Mouse (Mus musculus) thymus, postnatal 10 days (tissue): ENCODE results near the gene Gcnt3.

Source experiments
- DNase-seq, 2 experiments: peaks; one replicate each; pipeline ENCODE4 v3.0.0; 2021; ENCODE audit warnings: low spot score in 2 of 2

Gene Gcnt3

DNA sequence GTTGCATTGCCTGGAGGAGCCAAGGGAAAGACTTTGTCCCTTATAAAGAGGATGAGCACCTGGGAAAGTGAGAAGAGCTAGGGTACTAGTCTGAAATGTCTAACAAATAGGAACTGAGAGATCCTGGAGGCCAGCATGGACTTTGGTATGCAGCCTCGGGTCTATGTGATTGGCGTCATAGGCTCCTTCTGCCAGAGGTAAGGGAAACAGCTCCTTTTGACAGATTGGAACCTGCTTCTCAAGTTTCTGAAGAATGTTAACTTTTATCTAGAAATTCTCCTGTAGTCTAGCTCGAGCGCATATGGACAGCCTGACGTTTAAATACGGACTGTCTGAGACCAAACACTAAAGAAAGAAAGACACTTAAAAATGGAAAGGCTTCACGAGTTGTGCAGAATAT lies at the start of gene Gcnt3:
Gene Gcnt3 (minus strand): TSS at position 101 of the 400 bp plus-strand sequence.
- DNase-seq: no peak

DNA sequence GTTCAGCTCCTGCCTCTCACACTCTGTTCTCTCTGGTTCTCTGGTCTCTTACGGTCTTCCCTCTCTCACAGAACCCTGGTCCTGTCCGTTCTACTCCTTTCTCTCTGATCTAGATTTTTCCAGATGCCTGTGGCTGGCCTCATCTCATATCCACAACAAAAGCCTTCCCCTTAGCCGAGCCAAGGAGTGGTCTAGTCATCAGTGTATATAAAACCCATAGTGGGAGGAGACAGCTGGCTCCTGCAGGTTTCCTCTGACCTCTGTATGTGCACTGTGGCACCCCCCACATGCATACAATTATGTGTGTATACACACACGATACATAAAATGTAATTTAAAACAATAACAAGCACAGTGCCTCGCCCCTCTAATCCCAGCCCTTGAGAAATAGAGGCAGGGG lies 49.5 kb upstream of the Gcnt3 start:
- DNase-seq: no peak

DNA sequence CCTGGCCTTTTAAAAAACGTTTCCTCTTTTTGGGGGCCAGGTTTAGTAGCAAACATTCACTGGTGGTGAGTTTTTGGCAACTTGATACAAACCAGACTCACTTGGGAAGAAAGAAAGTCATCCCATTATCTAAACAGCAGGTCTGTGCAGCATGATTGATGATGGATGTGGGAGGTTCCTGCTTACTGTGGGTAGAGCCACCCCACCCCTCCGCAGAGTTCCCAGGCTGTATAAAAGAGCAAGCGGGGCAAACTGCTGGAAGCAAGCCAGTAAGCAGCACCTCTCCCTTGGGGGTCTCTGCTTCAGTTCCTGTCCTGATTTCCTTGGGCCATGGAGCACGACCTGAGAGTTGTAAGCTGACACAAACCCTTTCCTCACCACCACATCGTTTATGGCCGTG lies 48.2 kb upstream of the Gcnt3 start:
- DNase-seq: no peak

DNA sequence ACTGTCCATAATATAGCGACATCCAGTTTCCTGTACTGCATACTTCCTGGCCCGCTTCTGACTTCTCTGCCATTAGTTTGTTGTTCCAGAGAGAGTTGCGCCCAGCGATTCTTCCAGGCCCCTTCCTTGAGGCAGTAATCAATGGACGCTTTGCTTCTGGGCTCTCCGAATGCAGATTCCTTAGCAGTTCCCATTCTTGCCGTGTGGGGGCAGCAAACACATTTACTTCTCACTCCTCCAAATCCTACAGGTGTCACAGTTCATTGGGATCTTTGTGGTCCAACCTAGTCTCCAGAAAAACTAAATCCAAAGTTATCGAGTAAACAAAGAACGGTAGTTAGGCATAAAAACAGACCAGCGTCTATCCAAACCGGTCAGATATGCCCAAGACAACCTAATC lies 46.2 kb upstream of the Gcnt3 start:
- peak in 1 of 2 experiments; percentile 40 for DNase-seq

DNA sequence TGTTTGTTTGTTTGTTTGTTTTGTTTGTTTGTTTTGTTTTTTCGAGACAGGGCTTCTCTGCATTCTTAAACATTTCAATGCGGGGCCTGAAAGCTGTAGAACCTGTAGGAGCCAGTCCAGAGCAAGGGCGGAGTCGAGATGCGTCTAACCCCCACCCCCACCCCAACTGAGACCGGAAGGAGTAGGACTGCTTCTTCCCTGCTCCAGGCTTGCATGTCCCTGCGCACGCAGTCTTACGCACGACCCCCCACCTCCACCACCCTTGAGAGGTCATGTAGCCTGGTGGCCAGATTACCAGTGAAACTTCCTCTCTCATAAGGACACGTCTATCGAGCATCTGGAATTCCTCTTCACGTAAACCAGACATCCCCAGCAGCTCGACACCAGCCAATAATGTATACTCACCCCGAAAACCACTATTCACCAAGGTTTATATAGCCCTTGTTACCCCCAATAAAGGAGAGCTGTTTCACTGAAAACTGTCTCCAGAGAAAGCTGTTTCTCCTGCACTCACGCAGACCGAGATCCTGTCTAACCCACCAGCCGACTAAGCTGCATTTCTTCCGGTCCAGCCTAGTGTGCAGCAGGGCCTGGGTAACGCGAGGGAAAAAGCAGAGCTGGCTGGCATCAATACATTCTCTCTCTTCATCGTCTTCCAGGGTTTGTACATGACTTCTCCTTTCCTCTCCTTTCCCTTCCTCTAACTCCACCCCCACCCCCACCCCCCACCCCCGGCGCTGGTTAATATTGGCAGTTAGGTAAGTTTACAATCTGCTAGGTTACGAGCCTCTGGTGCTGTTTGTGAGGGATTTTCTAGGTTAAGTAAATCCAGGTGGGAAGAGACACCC lies 44.7 kb upstream of the Gcnt3 start:
- DNase-seq: no peak

DNA sequence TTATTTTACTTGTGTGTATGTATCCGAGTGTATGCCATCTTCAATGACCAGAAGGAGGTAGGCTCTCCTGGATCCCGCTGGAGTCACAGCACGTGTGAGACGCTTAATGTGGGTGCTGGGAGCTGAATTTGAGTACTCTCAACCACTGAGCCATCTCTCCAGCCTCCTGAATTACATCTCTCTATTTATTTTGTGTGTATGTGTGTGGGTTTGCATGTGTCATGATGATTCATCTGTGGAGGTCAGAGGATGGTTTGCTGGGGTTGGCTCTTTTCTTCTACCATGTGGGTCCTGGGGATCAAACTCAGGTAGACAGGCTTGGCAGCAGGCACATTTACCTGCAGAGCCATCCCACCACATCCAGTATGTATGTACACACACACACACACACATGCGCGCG lies 43.9 kb upstream of the Gcnt3 start:
- no peak for DNase-seq

DNA sequence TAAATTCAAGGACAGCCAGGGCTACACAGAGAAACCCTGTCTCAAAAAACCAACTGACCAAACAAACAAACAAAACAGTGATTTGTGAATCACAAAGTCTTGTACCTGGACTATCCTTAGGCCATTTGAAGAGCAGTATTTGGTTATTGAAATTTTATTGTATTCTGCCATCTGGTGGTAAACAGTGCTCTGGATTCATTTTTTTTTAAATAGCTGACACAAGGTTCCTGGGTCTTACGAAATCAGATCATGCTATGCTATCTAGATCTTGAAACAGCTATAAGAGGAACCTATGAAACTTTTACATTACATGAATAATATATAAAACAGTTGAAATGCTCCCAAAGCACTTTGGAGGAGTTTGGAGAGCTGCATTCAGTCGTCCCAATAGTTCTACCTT lies 43.1 kb upstream of the Gcnt3 start:
- peak in 1 of 2 experiments; percentile 23 for DNase-seq

DNA sequence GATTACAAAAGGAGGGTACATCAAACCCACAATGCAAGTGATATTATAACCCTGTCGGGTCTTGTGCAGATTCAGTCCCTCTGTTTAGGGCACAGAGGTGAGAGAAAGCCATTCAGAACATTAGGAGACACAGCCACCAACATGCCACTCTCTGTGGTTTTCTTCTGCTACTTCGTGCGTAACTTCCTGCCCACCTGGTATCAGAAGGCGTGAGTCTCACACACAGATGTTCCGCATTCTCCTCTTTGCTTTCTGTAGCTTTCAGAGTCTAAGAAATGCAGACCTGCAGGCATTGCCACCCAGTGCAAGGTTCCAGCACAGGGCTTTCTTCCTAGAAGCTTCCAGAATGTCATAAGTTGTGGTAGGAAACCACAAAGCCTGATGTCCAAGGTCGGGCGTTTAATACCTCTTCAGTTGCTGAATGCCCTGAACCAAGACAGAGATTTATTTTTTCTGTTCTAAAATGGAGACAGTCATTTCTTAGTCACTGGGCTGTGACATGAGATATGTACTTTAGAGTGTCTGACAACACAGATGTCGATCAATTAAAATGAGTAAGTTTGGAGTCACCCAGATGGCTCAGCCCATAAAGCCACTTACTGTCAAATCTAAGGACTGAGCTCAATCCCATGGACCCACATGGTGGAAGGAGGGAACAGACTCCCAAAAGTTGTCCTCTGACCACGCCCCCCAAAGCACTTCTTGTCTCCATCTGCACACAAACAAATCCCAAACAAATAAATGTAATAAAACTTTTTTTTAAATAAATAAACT lies 42.3 kb upstream of the Gcnt3 start:
- DNase-seq: peak; percentile 71 to 77

DNA sequence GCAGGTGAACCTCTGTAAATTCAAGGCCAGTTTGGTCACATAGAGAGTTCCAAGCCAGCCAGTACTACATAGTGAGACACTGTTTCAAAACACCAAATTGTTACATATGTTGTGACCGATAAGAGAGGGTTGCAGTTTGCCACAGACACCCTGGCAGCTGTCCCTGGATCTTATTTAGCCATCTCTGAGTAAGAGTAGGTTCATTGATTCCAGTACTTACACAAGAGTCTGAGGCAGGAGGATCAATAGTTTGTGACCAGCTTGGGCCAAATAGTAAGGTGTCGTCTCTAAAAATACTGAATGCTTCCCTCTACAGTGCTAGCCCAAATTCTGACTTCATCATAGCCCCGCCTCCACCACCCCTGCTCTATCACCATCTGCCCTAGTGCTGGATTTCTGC lies 40.1 kb upstream of the Gcnt3 start:
- no peak for DNase-seq

DNA sequence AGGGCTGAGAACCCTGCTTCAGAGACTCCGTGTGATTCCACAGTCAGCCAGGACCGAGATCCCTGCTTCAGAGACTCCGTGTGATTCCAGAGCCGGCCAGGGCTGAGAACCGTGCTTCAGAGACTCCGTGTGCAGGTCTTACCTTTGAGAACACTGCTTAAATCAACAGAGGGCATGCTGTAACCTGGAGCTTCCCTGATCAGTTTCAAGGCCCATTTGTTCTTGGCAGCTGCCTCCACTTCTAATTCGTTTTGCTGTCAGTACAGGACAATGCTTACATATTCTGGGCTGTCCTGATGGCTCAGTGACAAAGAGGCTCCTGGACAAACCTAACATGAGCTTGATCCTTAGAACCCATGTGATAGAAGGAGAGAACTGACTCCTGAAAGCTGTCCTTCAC lies 39.3 kb upstream of the Gcnt3 start:
- DNase-seq: no peak

DNA sequence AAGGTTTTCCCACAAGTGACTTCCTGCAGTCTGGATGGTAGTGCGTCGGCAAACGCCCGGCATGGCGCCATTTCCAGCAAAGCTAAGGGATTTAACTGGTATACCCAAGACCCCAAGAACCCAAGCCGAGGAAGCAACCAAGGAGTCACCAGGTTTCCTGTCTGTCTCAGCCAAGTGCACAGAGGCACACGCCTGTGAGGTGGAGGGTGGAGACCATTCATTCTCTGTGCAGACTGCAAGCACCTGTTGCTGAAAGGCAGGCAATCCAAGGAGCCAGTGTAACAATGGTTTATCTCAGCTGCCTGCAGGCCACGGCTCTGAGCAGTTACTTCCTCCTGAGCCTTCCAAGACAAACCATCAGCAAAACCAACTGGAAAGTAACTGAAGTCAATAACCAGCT lies 34.5 kb upstream of the Gcnt3 start:
- DNase-seq: peak; percentile 56 to 57

DNA sequence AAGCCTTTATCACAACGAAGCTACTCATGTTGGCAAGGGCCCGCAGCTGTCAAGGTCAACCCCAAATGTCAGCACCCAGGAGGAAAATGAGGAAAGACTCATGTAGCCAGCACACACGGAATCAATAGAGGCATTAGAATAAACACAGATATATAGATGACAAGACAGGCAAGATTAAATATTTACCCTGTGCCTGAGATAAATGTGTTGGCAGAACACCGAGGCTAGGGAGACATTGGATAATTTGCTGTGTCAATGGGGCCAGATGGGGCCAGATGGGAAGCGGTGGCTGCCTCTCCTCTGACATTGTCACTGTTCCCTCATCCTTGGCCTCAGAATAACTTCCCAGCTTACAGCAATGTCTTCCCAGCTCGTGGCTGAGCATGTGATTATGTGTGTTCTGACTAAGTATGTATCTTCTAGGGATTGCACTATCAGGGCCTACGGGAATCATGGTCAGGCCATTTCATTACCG lies 32.1 kb upstream of the Gcnt3 start:
- DNase-seq: no peak

DNA sequence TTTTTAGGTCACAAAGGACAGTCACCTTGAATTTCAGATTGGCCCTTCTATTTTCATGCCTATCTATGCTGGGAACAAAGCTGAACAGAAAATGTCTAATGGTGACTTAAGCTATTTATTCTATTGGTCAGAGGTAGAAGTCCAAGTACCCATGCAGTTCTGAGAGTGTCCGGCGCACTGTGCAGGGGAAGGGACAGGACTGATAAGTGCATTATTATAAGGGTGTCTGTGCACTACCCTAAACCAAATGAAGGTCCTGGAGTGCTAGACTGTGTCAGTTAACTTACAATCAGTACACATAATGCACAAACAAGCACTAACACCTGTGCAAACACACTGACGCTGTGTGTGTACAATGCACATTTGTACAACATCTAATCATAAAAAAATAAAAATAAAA lies 29.6 kb upstream of the Gcnt3 start:
- DNase-seq: no peak

DNA sequence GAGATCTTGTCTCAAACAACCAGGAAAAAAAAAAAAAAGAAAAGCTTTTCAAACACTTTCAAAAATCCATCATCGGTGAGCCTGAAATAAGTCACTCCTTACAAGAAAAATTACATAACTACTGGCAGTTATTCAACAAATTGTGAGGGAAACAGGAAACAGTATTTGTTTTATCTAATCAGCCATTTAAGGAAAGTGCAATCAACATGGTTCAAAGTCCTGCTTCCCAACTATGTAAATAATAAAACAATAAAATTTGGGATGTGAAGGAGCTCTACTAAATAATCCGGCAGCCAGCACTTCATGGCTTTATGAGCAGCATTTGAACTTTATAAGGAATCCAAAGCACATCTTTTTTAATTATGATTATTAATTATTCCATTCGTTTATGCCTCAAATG lies 24.1 kb upstream of the Gcnt3 start:
- DNase-seq: no peak

DNA sequence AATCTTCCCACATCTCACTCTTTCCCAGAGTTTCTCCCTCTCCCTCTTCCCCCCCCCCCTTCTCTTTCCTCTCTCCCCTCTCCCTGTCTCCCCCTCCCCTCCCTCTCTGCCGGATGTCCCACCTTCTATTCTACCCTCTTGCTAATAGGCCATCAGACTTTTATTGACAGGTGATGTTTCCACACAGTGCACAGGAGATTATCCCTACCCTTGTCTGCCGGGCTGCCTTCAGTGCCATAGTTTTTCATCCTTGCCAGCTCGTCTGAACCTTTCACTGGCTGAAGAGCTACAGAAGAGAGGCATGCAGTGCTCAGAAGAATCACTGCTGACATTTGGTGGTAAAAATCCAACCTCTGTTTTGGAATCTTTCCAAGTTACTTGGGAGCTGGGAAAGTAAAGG lies 15.5 kb upstream of the Gcnt3 start:
- DNase-seq: no peak

DNA sequence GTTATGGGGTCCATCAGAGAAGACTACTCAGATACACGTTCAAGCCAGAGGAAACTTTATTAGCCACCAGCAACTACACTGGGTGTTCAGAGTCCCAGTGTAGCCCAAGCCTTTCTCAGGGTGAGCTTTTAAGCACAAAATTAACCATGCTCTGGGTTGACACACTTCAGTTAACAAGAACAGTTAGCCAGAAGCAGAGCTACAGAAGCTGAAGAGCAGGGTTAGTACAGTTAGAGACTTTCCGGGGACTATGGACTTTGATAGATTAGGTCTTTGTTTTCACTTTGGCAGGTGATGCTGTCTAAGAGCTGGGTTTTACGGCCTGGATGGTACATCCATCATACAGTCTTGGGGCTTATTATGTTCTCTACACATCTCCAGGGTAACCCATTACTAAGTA lies 14.8 kb upstream of the Gcnt3 start:
- DNase-seq: no peak

DNA sequence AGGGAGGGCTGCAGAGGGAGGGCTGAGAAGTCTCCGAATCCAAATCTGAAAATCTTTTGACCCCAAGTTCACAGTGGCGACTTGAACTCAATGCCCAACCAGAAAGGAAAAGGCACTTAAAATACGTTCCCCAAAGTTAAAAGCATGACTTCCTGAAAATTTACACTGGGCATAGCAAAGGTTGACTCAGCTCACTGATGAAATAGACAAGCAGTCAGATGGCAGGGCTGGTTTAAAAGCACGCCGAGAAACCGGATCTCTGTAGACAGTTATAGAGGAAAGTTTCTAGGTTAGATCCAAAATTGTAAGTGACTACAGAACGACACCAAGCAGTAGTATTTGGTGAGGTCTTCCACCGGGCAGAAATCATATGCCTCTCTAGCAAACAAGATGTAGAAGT lies 12.0 kb upstream of the Gcnt3 start:
- DNase-seq: no peak

DNA sequence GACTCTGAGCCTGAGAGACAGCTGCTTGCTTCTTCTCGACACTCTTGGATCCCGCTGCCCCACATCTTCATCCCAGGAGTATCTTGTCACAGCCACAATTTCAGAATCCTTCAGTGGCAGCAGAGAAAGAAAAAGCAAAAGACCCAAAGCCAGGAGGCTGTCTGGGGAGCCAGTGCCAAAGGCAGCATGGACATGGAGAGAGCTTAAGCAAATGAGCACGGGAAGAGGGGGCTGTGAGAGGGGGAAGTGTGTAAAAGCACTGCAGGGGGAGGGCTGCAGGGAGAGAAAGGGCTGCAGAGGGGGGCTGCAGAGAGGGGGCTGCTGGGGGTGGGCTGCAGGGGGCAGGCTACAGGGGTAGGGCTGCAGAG lies 11.5 kb upstream of the Gcnt3 start:
- DNase-seq: no peak

DNA sequence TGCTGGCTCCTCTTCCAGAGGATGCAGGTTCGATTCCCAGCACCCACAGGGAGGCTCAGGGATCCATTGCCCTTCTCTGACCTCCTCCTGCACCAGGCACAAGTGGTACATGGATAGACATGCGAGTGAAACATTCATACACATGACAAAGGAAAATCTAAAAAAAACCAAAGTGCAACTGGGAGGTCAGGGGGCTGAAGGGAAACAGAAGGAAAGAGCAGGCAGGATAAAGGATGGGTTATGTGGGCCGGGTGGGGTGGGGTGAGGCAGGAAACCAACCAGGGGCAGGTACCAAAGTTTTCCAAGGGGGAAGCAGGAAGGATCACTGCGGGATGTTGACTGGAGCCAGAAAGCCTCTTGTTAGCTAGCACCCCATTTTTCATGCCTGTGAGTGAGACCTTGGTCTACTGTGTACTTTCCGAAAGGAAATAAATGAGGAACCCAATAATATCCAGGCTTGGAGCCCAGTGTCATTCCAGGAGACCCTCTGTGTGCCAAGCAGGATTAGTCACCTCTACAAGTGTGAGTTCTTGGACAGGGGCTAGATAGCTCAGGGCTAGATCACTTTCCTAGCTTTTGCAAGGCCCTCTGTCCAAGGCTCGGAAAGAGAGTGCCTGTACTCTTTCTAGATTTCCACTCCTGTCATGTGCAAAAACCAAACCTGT lies 11.0 kb upstream of the Gcnt3 start:
- DNase-seq: no peak

DNA sequence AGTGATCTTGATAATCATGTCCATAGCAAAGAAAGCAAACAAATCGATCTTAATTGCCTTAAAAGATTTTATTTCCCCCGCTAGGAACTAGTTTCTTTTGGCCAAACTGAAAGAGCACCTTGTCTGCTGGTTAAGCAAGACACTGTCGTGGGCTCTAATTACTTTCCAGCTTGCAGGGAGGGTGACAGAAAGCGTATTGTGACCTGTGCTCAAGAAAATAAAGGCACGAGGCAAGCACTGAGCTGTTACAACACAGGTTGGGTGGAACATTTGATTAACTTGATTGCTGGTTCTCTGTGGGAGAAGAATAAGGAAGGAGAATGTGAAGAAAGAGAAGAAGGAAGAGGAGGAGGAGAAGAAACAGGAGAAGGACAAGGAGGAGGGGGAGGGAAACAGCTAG lies 10.4 kb upstream of the Gcnt3 start:
- no peak for DNase-seq

DNA sequence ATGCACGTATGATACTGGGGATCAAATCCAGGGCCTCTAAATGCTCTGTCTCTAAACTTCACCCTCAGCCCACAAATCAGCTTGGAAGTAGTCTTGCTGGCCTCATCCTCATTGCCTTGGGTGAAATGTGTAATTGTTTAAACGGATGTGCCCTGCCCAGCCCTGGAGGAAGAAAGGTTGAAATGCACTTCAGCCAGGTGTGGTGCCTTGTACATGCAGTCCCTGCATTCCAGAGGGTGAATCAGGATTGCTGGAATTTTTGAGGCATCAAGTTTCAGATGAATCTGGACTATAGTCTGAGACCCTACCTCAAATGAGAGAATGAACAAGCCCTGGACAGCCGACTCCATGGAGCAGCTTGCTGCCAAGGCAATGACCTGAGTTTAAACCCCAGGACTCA lies 10.0 kb upstream of the Gcnt3 start:
- no peak for DNase-seq

DNA sequence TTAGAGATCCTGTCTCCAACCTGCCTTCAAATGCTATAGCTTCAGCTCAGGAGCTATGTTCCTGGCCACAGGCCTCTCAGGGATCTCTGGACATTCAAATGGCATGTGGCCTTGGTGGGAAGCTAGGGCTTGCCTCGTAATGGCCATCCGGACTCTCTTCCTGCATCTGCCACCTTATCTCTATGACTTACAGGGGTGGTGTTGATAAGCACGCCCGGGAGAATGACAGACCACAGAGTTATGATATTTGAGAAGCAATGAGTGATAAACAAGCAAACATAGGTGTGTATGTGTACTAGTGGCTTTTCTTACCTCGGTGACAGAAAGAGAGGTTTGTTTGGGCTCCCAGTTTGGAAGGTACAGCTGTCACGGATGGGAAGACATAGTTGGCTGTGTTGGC lies 8.4 kb upstream of the Gcnt3 start:
- DNase-seq: no peak

DNA sequence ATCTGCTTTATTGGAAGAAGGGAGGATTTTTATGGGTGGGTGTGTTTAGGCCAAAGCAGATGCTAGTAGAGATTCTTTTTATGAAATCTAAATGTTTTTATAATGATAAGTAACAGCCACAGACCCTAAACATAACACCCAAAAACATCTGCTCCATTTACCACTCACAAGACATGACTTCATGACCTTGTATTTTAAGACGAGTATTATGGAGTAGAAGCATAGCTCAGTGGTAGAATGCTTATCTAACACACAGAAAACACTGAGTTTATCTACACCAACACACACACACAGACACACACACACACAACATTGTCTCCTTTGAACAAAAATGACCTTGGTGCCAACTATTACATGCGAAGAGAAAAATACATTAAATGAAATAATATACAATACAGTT lies 7.0 kb upstream of the Gcnt3 start:
- DNase-seq: no peak
